Mouse (Mus musculus): ENCODE measurements around the gene Rabgef1.
"Not testable (repeated sequence)": the region's sequence is repeated elsewhere in the genome, so short reads cannot be mapped to it uniquely, and the experiment has no call there.

The Rabgef1 gene

GRCm38 (mm10) chr5:130212956-130213355 lies 41.4 kb downstream of the Rabgef1 start:
- DNase-seq (ENCODE audit: low read depth in 1 of 2, low spot score in 2 of 2): no peak

GRCm38 (mm10) chr5:130216781-130217180 lies 45.2 kb downstream of the Rabgef1 start, which contains the start of gene Tmem248:
Tmem248 (plus strand) TSS chr5:130217081.
- no peak for DNase-seq (ENCODE audit: low read depth in 1 of 2, low spot score in 2 of 2)

GRCm38 (mm10) chr5:130217406-130217805 lies 45.8 kb downstream of the Rabgef1 start:
- no peak for DNase-seq (ENCODE audit: low read depth in 1 of 2, low spot score in 2 of 2)

- no peak for DNase-seq (ENCODE audit: low read depth in 1 of 2, low spot score in 2 of 2)
Observed at GRCm38 (mm10) chr5:130218336-130218735, 46.7 kb downstream of the Rabgef1 start.

- DNase-seq (ENCODE audit: low read depth in 1 of 2, low spot score in 2 of 2): no peak
Observed at GRCm38 (mm10) chr5:130221316-130221715, 49.7 kb downstream of the Rabgef1 start.

- no peak for DNase-seq (ENCODE audit: low read depth in 1 of 2, low spot score in 2 of 2)
Observed at GRCm38 (mm10) chr5:130221760-130222145, 50.2 kb downstream of the Rabgef1 start.

- peak; percentile 82 to 87 for DNase-seq (ENCODE audit: low read depth in 1 of 2, low spot score in 2 of 2)
Observed at GRCm38 (mm10) chr5:130222146-130223004, 50.8 kb downstream of the Rabgef1 start.

- DNase-seq (ENCODE audit: low read depth in 1 of 2, low spot score in 2 of 2): no peak
Observed at GRCm38 (mm10) chr5:130226790-130227189, 55.2 kb downstream of the Rabgef1 start.

GRCm38 (mm10) chr5:130228120-130228519 lies 56.5 kb downstream of the Rabgef1 start:
- no peak for DNase-seq (ENCODE audit: low read depth in 1 of 2, low spot score in 2 of 2)

GRCm38 (mm10) chr5:130236302-130236701 lies 64.7 kb downstream of the Rabgef1 start:
- no peak for DNase-seq (ENCODE audit: low read depth in 1 of 2, low spot score in 2 of 2)

- no peak for DNase-seq (ENCODE audit: low read depth in 1 of 2, low spot score in 2 of 2)
Observed at GRCm38 (mm10) chr5:130239236-130239635, 67.6 kb downstream of the Rabgef1 start.

GRCm38 (mm10) chr5:130239856-130240255 lies 68.3 kb downstream of the Rabgef1 start:
- no peak for DNase-seq (ENCODE audit: low read depth in 1 of 2, low spot score in 2 of 2)

- no peak for DNase-seq (ENCODE audit: low read depth in 1 of 2, low spot score in 2 of 2)
Observed at GRCm38 (mm10) chr5:130241426-130241825, 69.8 kb downstream of the Rabgef1 start.

- DNase-seq (ENCODE audit: low read depth in 1 of 2, low spot score in 2 of 2): no peak
Observed at GRCm38 (mm10) chr5:130247823-130248222, 76.2 kb downstream of the Rabgef1 start.

- DNase-seq (ENCODE audit: low read depth in 1 of 2, low spot score in 2 of 2): peak in 1 of 2 experiments; percentile 3
Observed at GRCm38 (mm10) chr5:130254164-130255016, 82.8 kb downstream of the Rabgef1 start.

- peak; percentile 92 to 96 for DNase-seq (ENCODE audit: low read depth in 1 of 2, low spot score in 2 of 2)
Observed at GRCm38 (mm10) chr5:130255017-130255720, 83.6 kb downstream of the Rabgef1 start, which contains the start of the genes Sbds and Tyw1. Sbds (minus strand) TSS chr5:130255530. Tyw1 (plus strand) TSS chr5:130255619.

GRCm38 (mm10) chr5:130255799-130256525 lies 84.4 kb downstream of the Rabgef1 start:
- DNase-seq (ENCODE audit: low read depth in 1 of 2, low spot score in 2 of 2): not testable (repeated sequence)

GRCm38 (mm10) chr5:130256678-130257271 lies 85.2 kb downstream of the Rabgef1 start:
- peak; percentile 87 to 88 for DNase-seq (ENCODE audit: low read depth in 1 of 2, low spot score in 2 of 2)

GRCm38 (mm10) chr5:130257303-130257702 lies 85.7 kb downstream of the Rabgef1 start:
- no peak for DNase-seq (ENCODE audit: low read depth in 1 of 2, low spot score in 2 of 2)

GRCm38 (mm10) chr5:130263454-130263853 lies 91.9 kb downstream of the Rabgef1 start:
- no peak for DNase-seq (ENCODE audit: low read depth in 1 of 2, low spot score in 2 of 2)
